Mouse (Mus musculus) lung, embryonic 14.5 days (tissue): Measurements from ENCODE around the gene Tmie. TPM values are rescaled to one million over a fixed set of nuclear protein-coding genes. Genes with fewer than 3 reads are reported as not detected.
A peak's percentile ranks its signal among the peaks of the same experiment; 100 is the strongest.

Experiments used
- ATAC-seq: fragments of 200-750 bp; cut with Nextera tagmentation; 2 replicates; pipeline ENCODE4 v1.8.0; 2017; ENCODE audit warnings: mild to moderate bottlenecking, moderate TSS enrichment, moderate library complexity; ENCODE audit not compliant: insufficient read depth
- DNase-seq: peaks from one replicate; pipeline ENCODE4 v3.0.0-alpha.2; 2015
- H3K27ac ChIP-seq: fragments of 300-500 bp; sonication (generic); 2 replicates; pipeline ENCODE4 v1.5.1; 2014; ENCODE audit warnings: low read depth, mild to moderate bottlenecking, moderate library complexity
- H3K27me3 ChIP-seq: fragments of 300-500 bp; sonication (generic); 2 replicates; pipeline ENCODE4 v1.6.1; 2014; ENCODE audit warnings: low read length, control low read depth; ENCODE audit not compliant: insufficient read depth
- H3K36me3 ChIP-seq: fragments of 300-500 bp; sonication (generic); 2 replicates; pipeline ENCODE4 v1.6.1; 2014; ENCODE audit warnings: control low read depth; ENCODE audit not compliant: insufficient read depth
- H3K4me1 ChIP-seq: fragments of 300-500 bp; sonication (generic); 2 replicates; pipeline ENCODE4 v1.6.1; 2014; ENCODE audit warnings: antibody characterized with exemption, control low read depth; ENCODE audit not compliant: insufficient read depth
- H3K4me2 ChIP-seq: fragments of 300-500 bp; sonication (generic); 2 replicates; pipeline ENCODE4 v1.6.1; 2014; ENCODE audit warnings: mild to moderate bottlenecking
- H3K4me3 ChIP-seq: fragments of 300-500 bp; sonication (generic); 2 replicates; pipeline ENCODE4 v1.5.1; 2014; ENCODE audit warnings: low read depth, low read length
- H3K9ac ChIP-seq: fragments of 300-500 bp; sonication (generic); 2 replicates; pipeline ENCODE4 v1.6.1; 2014
- H3K9me3 ChIP-seq: fragments of 300-500 bp; sonication (generic); 2 replicates; pipeline ENCODE4 v1.6.1; 2016; ENCODE audit warnings: low read depth, low read length, control low read depth
- CTCF ChIP-seq: IDR thresholded peaks from 2 replicates; pipeline ENCODE4 v1.5.1; 2016; ENCODE audit warnings: antibody characterized with exemption, low read depth
- WGBS: fragments of 180-500 bp; shearing (Covaris S2); extraction: QIAGEN DNeasy Blood & Tissue Kit; methylation state at CpG from one replicate; pipeline ENCODE4 v1.1.7; 2014; 5-methylcytosine and 5-hydroxymethylcytosine counted together
- polyA plus RNA-seq: library from polyadenylated mRNA; unstranded; fragments of >200 nt; fragmentation: Nextera tagmentation; extraction: Ambion mirVana; gene quantifications from 2 replicates; pipeline ENCODE4 v1.2.1, GENCODE M21; 2014

Gene Tmie
- polyA plus RNA-seq, 1 experiment from 2014 or later, result 0.21 TPM

DNA sequence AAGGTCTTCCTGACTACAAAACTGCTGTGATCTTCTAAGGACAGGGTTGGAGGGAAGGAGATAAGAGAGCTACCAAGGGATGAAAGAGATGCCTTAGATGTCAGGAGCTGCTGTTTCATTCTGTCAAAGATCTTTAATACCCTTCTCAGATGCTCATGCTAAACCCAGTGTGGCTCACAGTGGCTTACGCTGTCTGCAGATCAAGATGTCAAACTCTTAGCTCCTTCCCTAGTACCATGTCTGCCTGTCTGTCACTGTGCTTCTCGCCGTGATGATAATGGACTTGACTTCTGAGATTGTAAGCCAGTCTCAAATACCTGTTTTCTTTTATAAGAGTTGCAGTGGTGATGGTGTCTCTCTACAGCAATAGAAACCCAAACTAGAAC, 28.7 kb upstream of the Tmie start:
- H3K27me3 ChIP-seq, result no peaks in the 10 kb centered on the region
- H3K4me1 ChIP-seq, result no peaks in the 10 kb centered on the region
- no peak for TF ChIP-seq CTCF
- H3K9me3 ChIP-seq, result no peaks in the 10 kb centered on the region
- DNase-seq, result no peak
- H3K4me3 ChIP-seq, result no peak overlapping the region
- H3K4me2 ChIP-seq, result no peak overlapping the region
- WGBS, result 90% methylated on average over 3 of the region's 3 CpGs
- no peak overlapping the region for H3K27ac ChIP-seq
- H3K9ac ChIP-seq, result no peak overlapping the region
- no peaks in the 10 kb centered on the region for H3K36me3 ChIP-seq
- no peak for ATAC-seq

- H3K4me2 ChIP-seq, result no peak overlapping the region
- H3K9ac ChIP-seq, result no peak overlapping the region
- no peak overlapping the region for H3K27ac ChIP-seq
- no peak overlapping the region for H3K4me3 ChIP-seq
- TF ChIP-seq CTCF, result no peak
- WGBS, result 71% methylated on average over 4 of the region's 4 CpGs
- ATAC-seq (no peak), DNase-seq (no peak)
- H3K4me1 ChIP-seq, result no peaks in the 10 kb centered on the region
- H3K9me3 ChIP-seq, result no peaks in the 10 kb centered on the region
- H3K36me3 ChIP-seq, result no peaks in the 10 kb centered on the region
- H3K27me3 ChIP-seq, result no peaks in the 10 kb centered on the region
Measured at GRCm38 (mm10) chr9:110907838-110908630, 28.1 kb upstream of the Tmie start.

- TF ChIP-seq CTCF, result no peak
- 86% methylated on average over 11 of the region's 11 CpGs for WGBS
- H3K4me2 ChIP-seq, result no peak overlapping the region
- no peak overlapping the region for H3K27ac ChIP-seq
- no peaks in the 10 kb centered on the region for H3K9me3 ChIP-seq
- no peaks in the 10 kb centered on the region for H3K36me3 ChIP-seq
- H3K27me3 ChIP-seq, result no peaks in the 10 kb centered on the region
- no peak overlapping the region for H3K9ac ChIP-seq
- ATAC-seq, result no peak
- DNase-seq, result no peak
- H3K4me1 ChIP-seq, result no peaks in the 10 kb centered on the region
- H3K4me3 ChIP-seq, result no peak overlapping the region
Measured at GRCm38 (mm10) chr9:110907201-110907837, 27.4 kb upstream of the Tmie start.

DNA sequence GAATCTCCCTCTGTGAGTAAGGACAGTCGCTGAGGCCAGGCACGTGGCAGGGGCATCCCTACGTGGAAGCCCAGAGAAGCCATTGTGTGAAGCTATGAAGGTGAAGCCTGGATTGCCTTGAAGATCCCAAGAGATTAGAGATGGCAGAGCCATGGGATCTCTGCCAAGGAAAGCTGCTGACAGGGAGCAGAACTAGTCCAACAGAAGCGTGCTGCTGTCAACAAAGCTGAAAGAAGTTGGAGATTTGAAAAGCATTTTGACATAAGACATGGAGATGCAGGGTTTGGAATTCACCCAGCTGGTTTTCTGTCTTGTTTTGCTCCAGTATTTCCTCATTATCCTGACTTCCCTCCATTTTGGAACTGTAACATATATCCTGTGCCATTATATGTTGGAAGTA, 22.4 kb upstream of the Tmie start:
- DNase-seq (no peak), ATAC-seq (no peak)
- Histone ChIP-seq H3K27ac (no peak overlapping the region), H3K9me3 (no peaks in the 10 kb centered on the region), H3K4me3 (no peak overlapping the region), H3K4me2 (no peak overlapping the region), H3K9ac (no peak overlapping the region), H3K27me3 (no peaks in the 10 kb centered on the region), H3K36me3 (no peaks in the 10 kb centered on the region), H3K4me1 (no peaks in the 10 kb centered on the region)
- TF ChIP-seq CTCF, result no peak
- WGBS, result 78% methylated on average over 4 of the region's 4 CpGs

- Histone ChIP-seq H3K4me2 (no peak overlapping the region), H3K4me1 (no peaks in the 10 kb centered on the region), H3K27ac (no peak overlapping the region), H3K36me3 (no peaks in the 10 kb centered on the region), H3K9ac (no peak overlapping the region), H3K4me3 (no peak overlapping the region), H3K9me3 (no peaks in the 10 kb centered on the region), H3K27me3 (no peaks in the 10 kb centered on the region)
- 86% methylated on average over 6 of the region's 6 CpGs for WGBS
- TF ChIP-seq CTCF, result no peak
- ATAC-seq (no peak), DNase-seq (no peak)
Measured at GRCm38 (mm10) chr9:110901204-110901603, 21.3 kb upstream of the Tmie start.

- Histone ChIP-seq H3K9me3 (no peaks in the 10 kb centered on the region), H3K4me3 (no peak overlapping the region), H3K9ac (no peak overlapping the region), H3K4me2 (no peak overlapping the region), H3K27ac (no peak overlapping the region), H3K36me3 (no peaks in the 10 kb centered on the region), H3K27me3 (no peaks in the 10 kb centered on the region), H3K4me1 (no peaks in the 10 kb centered on the region)
- peak; percentile 70 for DNase-seq
- ATAC-seq, result peak; percentile 32; the same call in 1 of the 2 replicates
- TF ChIP-seq CTCF, result no peak
- WGBS, result 35% methylated on average over 10 of the region's 10 CpGs
Measured at GRCm38 (mm10) chr9:110899451-110900008, 19.6 kb upstream of the Tmie start.

- WGBS, result 6% methylated on average over 6 of the region's 6 CpGs
- no peak for TF ChIP-seq CTCF
- DNase-seq, result peak; percentile 14
- Histone ChIP-seq H3K36me3 (no peaks in the 10 kb centered on the region), H3K27ac (no peak overlapping the region), H3K27me3 (no peaks in the 10 kb centered on the region), H3K4me2 (peak overlapping the region; percentile 30), H3K9ac (no peak overlapping the region), H3K9me3 (no peaks in the 10 kb centered on the region), H3K4me3 (no peak overlapping the region), H3K4me1 (no peaks in the 10 kb centered on the region)
- peak; percentile 54 for ATAC-seq
Measured at GRCm38 (mm10) chr9:110896595-110896994, 16.7 kb upstream of the Tmie start.
